Mouse (Mus musculus) olfactory bulb, adult 2 months (tissue): ENCODE measurements around the gene Grm5.

Experiments used
- CTCF ChIP-seq: fragments of 200-500 bp; IDR thresholded peaks from 2 replicates; pipeline ENCODE4 v1.5.1; 2012; ENCODE audit warnings: low read depth, mild to moderate bottlenecking, low read length, moderate library complexity; ENCODE audit not compliant: insufficient read depth
- POLR2A ChIP-seq: fragments of 200-500 bp; IDR thresholded peaks from 2 replicates; pipeline ENCODE4 v1.6.1; 2012; ENCODE audit warnings: mild to moderate bottlenecking, low read depth, low read length, moderate library complexity; ENCODE audit not compliant: insufficient read depth

- TF ChIP-seq CTCF = no peak
- TF ChIP-seq POLR2A = no peak
These were observed 389.2 kb downstream of the Grm5 start for GRCm38 (mm10) chr7:87973216-87973615.
